Mouse (Mus musculus): ENCODE results near the gene Elk4. TPM values are rescaled to one million over a fixed set of nuclear protein-coding genes. Genes with fewer than 3 reads are reported as not detected.

Gene Elk4
- total RNA-seq, 2 experiments from 2014 or later = 69.6 to 76.1 TPM

- Histone ChIP-seq H3K27ac (no peak overlapping the region), H3K4me3 (no peak overlapping the region)
- no peak for DNase-seq
- TF ChIP-seq CTCF (IDR thresholded peaks at IDR 0.05) = no peak
- intact Hi-C loops (cut with DNase I) = no loop called here
These were observed 36.5 kb upstream of the Elk4 start for GRCm38 (mm10) chr1:131970661-131971520.

GRCm38 (mm10) chr1:131971771-131972497 lies 35.5 kb upstream of the Elk4 start:
- intact Hi-C loops (cut with DNase I) = no loop called here
- no peak for TF ChIP-seq CTCF (IDR thresholded peaks at IDR 0.05)
- Histone ChIP-seq H3K4me3 (no peak overlapping the region), H3K27ac (no peak overlapping the region)
- DNase-seq = no peak

- intact Hi-C loops (cut with DNase I) = no loop called here
- no peak for DNase-seq
- TF ChIP-seq CTCF (IDR thresholded peaks at IDR 0.05) = no peak
- no peak overlapping the region for H3K4me3 ChIP-seq
- H3K27ac ChIP-seq = no peak overlapping the region
These were observed 34.7 kb upstream of the Elk4 start for GRCm38 (mm10) chr1:131972498-131973334.

GRCm38 (mm10) chr1:131973991-131974390 lies 33.4 kb upstream of the Elk4 start:
- TF ChIP-seq CTCF (IDR thresholded peaks at IDR 0.05) = no peak
- H3K4me3 ChIP-seq = no peak overlapping the region
- no peak for DNase-seq
- intact Hi-C loops (cut with DNase I) = no loop called here
- no peak overlapping the region for H3K27ac ChIP-seq

GRCm38 (mm10) chr1:131976886-131977285 lies 30.5 kb upstream of the Elk4 start:
- Histone ChIP-seq H3K4me3 (no peak overlapping the region), H3K27ac (no peak overlapping the region)
- no peak for TF ChIP-seq CTCF (IDR thresholded peaks at IDR 0.05)
- DNase-seq = no peak
- intact Hi-C loops (cut with DNase I) = no loop called here

- Histone ChIP-seq H3K4me3 (no peak overlapping the region), H3K27ac (no peak overlapping the region)
- TF ChIP-seq CTCF (IDR thresholded peaks at IDR 0.05) = no peak
- intact Hi-C loops (cut with DNase I) = loop anchor here (5.0 kb wide), 2 partner anchors 43 to 177 kb away; no protein-coding TSS in a partner anchor
- no peak for DNase-seq
These were observed 26.9 kb upstream of the Elk4 start for GRCm38 (mm10) chr1:131980471-131980870.

- DNase-seq = peak; percentile 80
- Histone ChIP-seq H3K4me3 (no peak overlapping the region), H3K27ac (no peak overlapping the region)
- peak; percentile 94 for TF ChIP-seq CTCF (IDR thresholded peaks at IDR 0.05)
- intact Hi-C loops (cut with DNase I) = loop anchor here (5.0 kb wide), 2 partner anchors 44 to 176 kb away; no protein-coding TSS in a partner anchor
These were observed 25.9 kb upstream of the Elk4 start for GRCm38 (mm10) chr1:131981378-131982013.

- peak; percentile 99 for TF ChIP-seq CTCF (IDR thresholded peaks at IDR 0.05)
- intact Hi-C loops (cut with DNase I) = loop anchor here (1.0 to 5.0 kb wide), 3 partner anchors 46 to 174 kb away; no protein-coding TSS in a partner anchor
- Histone ChIP-seq H3K4me3 (no peak overlapping the region), H3K27ac (no peak overlapping the region)
- peak; percentile 81 for DNase-seq
These were observed 24.5 kb upstream of the Elk4 start for GRCm38 (mm10) chr1:131982907-131983306.

- TF ChIP-seq CTCF (IDR thresholded peaks at IDR 0.05) = no peak
- DNase-seq = no peak
- no peak overlapping the region for H3K4me3 ChIP-seq
- H3K27ac ChIP-seq = no peak overlapping the region
- intact Hi-C loops (cut with DNase I) = loop anchor here (1.0 to 5.0 kb wide), 3 partner anchors 47 to 173 kb away; no protein-coding TSS in a partner anchor
These were observed 23.6 kb upstream of the Elk4 start for GRCm38 (mm10) chr1:131983806-131984205.

GRCm38 (mm10) chr1:131987432-131987831 lies 20.0 kb upstream of the Elk4 start:
- Histone ChIP-seq H3K27ac (no peak overlapping the region), H3K4me3 (no peak overlapping the region)
- no peak for TF ChIP-seq CTCF (IDR thresholded peaks at IDR 0.05)
- DNase-seq = no peak
- intact Hi-C loops (cut with DNase I) = no loop called here

- DNase-seq = no peak
- Histone ChIP-seq H3K27ac (peak overlapping the region; percentile 64), H3K4me3 (no peak overlapping the region)
- TF ChIP-seq CTCF (IDR thresholded peaks at IDR 0.05) = no peak
- intact Hi-C loops (cut with DNase I) = no loop called here
These were observed 17.9 kb upstream of the Elk4 start for GRCm38 (mm10) chr1:131989476-131989875.
